Mouse (Mus musculus): ENCODE measurements around the gene Skap2. TPM values are rescaled to one million over a fixed set of nuclear protein-coding genes. Genes with fewer than 3 reads are reported as not detected.

Gene Skap2
- polyA plus RNA-seq, 1 experiment from 2014 or later = 22.4 TPM

DNA sequence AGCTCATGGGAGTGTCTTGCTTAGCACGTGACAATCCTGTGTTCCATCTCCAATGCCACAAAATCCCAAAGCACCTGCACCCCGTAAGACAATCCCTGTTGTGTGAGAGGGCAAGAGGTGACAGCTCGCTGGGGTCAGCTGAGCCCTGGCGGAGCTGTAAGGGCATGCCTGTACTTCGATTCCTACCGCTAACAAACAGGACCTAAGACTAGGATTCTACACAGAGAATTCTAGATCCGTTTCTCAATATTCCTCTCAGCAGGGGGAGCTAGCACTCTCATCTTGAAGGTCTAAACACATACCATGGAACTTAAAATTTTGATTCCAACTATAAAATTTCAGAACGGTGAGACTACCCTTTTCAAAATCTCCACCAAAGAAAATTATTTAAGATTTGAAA, 9.7 kb downstream of the Skap2 start:
- H3K9me3 ChIP-seq (replicated peaks) = no peaks in the 10 kb centered on the region
- H3K36me3 ChIP-seq = no peaks in the 10 kb centered on the region
- DNase-seq (no peak), ATAC-seq (ENCODE audit: low read depth) (no peak)
- no peak overlapping the region for H3K4me2 ChIP-seq
- H3K27me3 ChIP-seq = peaks cover 38% of the 10 kb centered on the region
- H3K4me3 ChIP-seq (replicated peaks) = no peak overlapping the region
- H3K4me1 ChIP-seq (replicated peaks) = peaks cover 7% of the 10 kb centered on the region
- H3K27ac ChIP-seq = no peak overlapping the region
- H3K9ac ChIP-seq = no peak overlapping the region
- 58% methylated on average over 8 of the region's 8 CpGs for WGBS (ENCODE audit: insufficient replicate concordance)

GRCm38 (mm10) chr6:51999157-51999478, 13.2 kb downstream of the Skap2 start:
- Histone ChIP-seq H3K27ac (no peak overlapping the region), H3K4me2 (no peak overlapping the region), H3K9ac (no peak overlapping the region), H3K4me1 (replicated peaks) (no peaks in the 10 kb centered on the region), H3K9me3 (replicated peaks) (no peaks in the 10 kb centered on the region), H3K27me3 (peaks cover 6% of the 10 kb centered on the region), H3K4me3 (replicated peaks) (no peak overlapping the region), H3K36me3 (no peaks in the 10 kb centered on the region)
- no peak for ATAC-seq (ENCODE audit: low read depth)
- WGBS (ENCODE audit: insufficient replicate concordance) = 74% methylated on average over 4 of the region's 4 CpGs
- no peak for DNase-seq

GRCm38 (mm10) chr6:51998409-51999156, 13.8 kb downstream of the Skap2 start:
- 54% methylated on average over 7 of the region's 7 CpGs for WGBS (ENCODE audit: insufficient replicate concordance)
- ATAC-seq (ENCODE audit: low read depth) = no peak
- no peak for DNase-seq
- Histone ChIP-seq H3K4me1 (replicated peaks) (no peaks in the 10 kb centered on the region), H3K9ac (no peak overlapping the region), H3K36me3 (no peaks in the 10 kb centered on the region), H3K27me3 (peaks cover 2% of the 10 kb centered on the region; the same call in 1 of the 2 replicates), H3K4me2 (no peak overlapping the region), H3K4me3 (replicated peaks) (no peak overlapping the region), H3K9me3 (replicated peaks) (no peaks in the 10 kb centered on the region), H3K27ac (no peak overlapping the region)

GRCm38 (mm10) chr6:51987999-51988398, 24.4 kb downstream of the Skap2 start:
- Histone ChIP-seq H3K4me2 (no peak overlapping the region), H3K27ac (no peak overlapping the region), H3K4me3 (replicated peaks) (no peak overlapping the region), H3K9ac (no peak overlapping the region), H3K27me3 (no peaks in the 10 kb centered on the region), H3K4me1 (replicated peaks) (no peaks in the 10 kb centered on the region), H3K9me3 (replicated peaks) (no peaks in the 10 kb centered on the region), H3K36me3 (no peaks in the 10 kb centered on the region)
- ATAC-seq (ENCODE audit: low read depth) (no peak), DNase-seq (no peak)
- WGBS (ENCODE audit: insufficient replicate concordance) = 68% methylated on average over 2 of the region's 2 CpGs

DNA sequence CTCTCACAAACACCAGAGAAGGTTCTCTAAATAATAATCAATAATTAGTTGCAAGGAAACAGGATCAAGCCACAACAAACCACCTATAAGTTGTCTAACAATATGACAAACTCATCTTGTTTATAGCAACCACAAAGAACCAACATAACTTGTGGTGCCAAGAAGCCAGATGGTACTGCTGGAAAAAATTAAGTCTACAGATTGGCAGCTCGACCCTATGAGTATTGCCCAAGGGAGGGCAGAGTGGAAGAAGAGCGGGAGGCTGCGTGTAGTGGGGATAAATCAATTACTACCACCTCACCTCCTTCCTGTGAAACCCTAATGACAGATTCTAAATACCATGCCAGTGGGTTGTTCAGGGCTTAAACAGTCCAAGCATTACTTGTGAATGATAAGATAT, 34.7 kb downstream of the Skap2 start:
- ATAC-seq (ENCODE audit: low read depth) = no peak
- Histone ChIP-seq H3K4me3 (replicated peaks) (no peak overlapping the region), H3K27ac (no peak overlapping the region), H3K27me3 (no peaks in the 10 kb centered on the region), H3K36me3 (no peaks in the 10 kb centered on the region), H3K4me2 (no peak overlapping the region), H3K4me1 (replicated peaks) (no peaks in the 10 kb centered on the region), H3K9me3 (replicated peaks) (no peaks in the 10 kb centered on the region), H3K9ac (no peak overlapping the region)
- no peak for DNase-seq
- 64% methylated on average over 3 of the region's 3 CpGs for WGBS (ENCODE audit: insufficient replicate concordance)

DNA sequence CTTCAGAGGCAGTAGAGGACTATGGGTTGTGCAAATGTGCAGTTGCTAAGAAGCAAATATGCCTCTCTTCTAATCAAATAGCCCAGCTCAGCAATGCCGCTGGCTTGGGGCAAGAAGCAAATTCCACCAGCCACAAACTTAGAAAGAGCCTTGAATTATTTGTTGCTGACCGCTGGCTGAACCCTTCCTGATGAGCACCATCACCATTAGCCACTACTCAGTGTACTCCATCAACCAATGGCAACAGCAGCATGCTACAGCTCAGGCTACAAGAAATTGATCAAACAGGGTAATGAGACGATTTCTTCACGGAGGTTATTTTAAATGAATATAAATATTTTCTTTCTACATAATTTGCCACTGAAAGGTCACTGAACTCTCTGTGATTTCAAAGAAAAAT, 36.6 kb downstream of the Skap2 start:
- H3K36me3 ChIP-seq = no peaks in the 10 kb centered on the region
- no peak overlapping the region for H3K27ac ChIP-seq
- H3K27me3 ChIP-seq = no peaks in the 10 kb centered on the region
- WGBS (ENCODE audit: insufficient replicate concordance) = 69% methylated on average over 4 of the region's 4 CpGs
- H3K4me3 ChIP-seq (replicated peaks) = no peak overlapping the region
- H3K4me2 ChIP-seq = no peak overlapping the region
- H3K4me1 ChIP-seq (replicated peaks) = no peaks in the 10 kb centered on the region
- ATAC-seq (ENCODE audit: low read depth) (no peak), DNase-seq (no peak)
- no peak overlapping the region for H3K9ac ChIP-seq
- no peaks in the 10 kb centered on the region for H3K9me3 ChIP-seq (replicated peaks)

GRCm38 (mm10) chr6:51958992-51959391, 53.4 kb downstream of the Skap2 start:
- ATAC-seq (ENCODE audit: low read depth) = no peak

DNA sequence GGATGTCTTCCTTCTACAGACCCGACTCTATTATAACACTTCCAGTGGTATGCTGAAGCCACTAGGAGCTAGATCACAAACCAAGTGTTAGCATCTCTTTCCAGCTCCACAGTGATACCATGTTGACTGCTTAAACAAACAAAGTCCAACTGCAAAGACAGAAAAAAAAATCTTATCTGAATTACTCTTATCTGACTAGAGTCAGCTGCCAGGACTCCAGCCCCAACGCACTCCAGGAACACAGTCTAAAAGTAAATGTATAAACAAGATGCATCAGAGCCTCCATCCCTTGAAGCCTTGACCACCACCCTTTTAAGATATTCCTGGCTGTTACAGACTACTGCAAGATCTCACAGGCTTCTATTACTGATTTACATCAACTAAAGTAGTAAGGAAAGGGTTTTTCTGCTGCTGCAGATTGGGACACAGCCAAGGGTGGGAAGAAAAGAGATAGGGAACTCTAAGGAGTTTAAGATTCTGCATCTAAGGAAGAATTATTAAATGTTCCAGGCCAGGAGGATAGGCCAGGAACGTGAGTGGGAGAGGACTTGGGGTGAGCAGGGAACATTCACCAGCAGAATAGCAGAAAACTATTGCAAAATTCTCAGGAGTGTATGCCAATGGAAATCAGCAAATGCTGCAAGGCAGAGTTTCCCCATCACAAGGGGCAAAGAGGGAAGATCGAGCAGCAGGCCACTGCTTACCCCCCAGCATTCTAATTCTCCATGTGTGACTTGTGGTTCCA, 56.1 kb downstream of the Skap2 start:
- no peaks in the 10 kb centered on the region for H3K27me3 ChIP-seq
- H3K9ac ChIP-seq = no peak overlapping the region
- 37% methylated on average over 4 of the region's 4 CpGs for WGBS (ENCODE audit: insufficient replicate concordance)
- H3K36me3 ChIP-seq = no peaks in the 10 kb centered on the region
- peaks cover 7% of the 10 kb centered on the region; the same call in 1 of the 2 replicates for H3K4me1 ChIP-seq (replicated peaks)
- H3K27ac ChIP-seq = no peak overlapping the region
- DNase-seq (no peak), ATAC-seq (ENCODE audit: low read depth) (no peak)
- no peaks in the 10 kb centered on the region for H3K9me3 ChIP-seq (replicated peaks)
- H3K4me3 ChIP-seq (replicated peaks) = no peak overlapping the region
- H3K4me2 ChIP-seq = no peak overlapping the region

More at GRCm38 (mm10) chr6:51958992-51959391, 53.4 kb downstream of the Skap2 start:
- no peaks in the 10 kb centered on the region for H3K36me3 ChIP-seq
- no peak for DNase-seq
- no peak overlapping the region for H3K4me2 ChIP-seq
- H3K4me3 ChIP-seq (replicated peaks) = no peak overlapping the region
- 21% methylated on average over 4 of the region's 4 CpGs for WGBS (ENCODE audit: insufficient replicate concordance)
- no peaks in the 10 kb centered on the region for H3K9me3 ChIP-seq (replicated peaks)
- H3K27ac ChIP-seq = no peak overlapping the region
- H3K4me1 ChIP-seq (replicated peaks) = peaks cover 7% of the 10 kb centered on the region; the same call in 1 of the 2 replicates
- no peaks in the 10 kb centered on the region for H3K27me3 ChIP-seq
- no peak overlapping the region for H3K9ac ChIP-seq

GRCm38 (mm10) chr6:51947661-51948060, 64.7 kb downstream of the Skap2 start:
- Histone ChIP-seq H3K36me3 (no peaks in the 10 kb centered on the region), H3K9ac (no peak overlapping the region), H3K9me3 (replicated peaks) (no peaks in the 10 kb centered on the region), H3K27ac (no peak overlapping the region), H3K4me1 (replicated peaks) (no peaks in the 10 kb centered on the region), H3K27me3 (no peaks in the 10 kb centered on the region), H3K4me2 (no peak overlapping the region), H3K4me3 (replicated peaks) (no peak overlapping the region)
- DNase-seq (no peak), ATAC-seq (ENCODE audit: low read depth) (no peak)

GRCm38 (mm10) chr6:51944916-51945315, 67.4 kb downstream of the Skap2 start:
- Histone ChIP-seq H3K4me1 (replicated peaks) (no peaks in the 10 kb centered on the region), H3K4me2 (no peak overlapping the region), H3K9ac (no peak overlapping the region), H3K4me3 (replicated peaks) (no peak overlapping the region), H3K9me3 (replicated peaks) (no peaks in the 10 kb centered on the region), H3K27me3 (no peaks in the 10 kb centered on the region), H3K36me3 (no peaks in the 10 kb centered on the region), H3K27ac (no peak overlapping the region)
- ATAC-seq (ENCODE audit: low read depth) (no peak), DNase-seq (no peak)
- WGBS (ENCODE audit: insufficient replicate concordance) = 63% methylated on average over 2 of the region's 2 CpGs

- H3K27ac ChIP-seq = no peak overlapping the region
- no peaks in the 10 kb centered on the region for H3K9me3 ChIP-seq (replicated peaks)
- H3K4me3 ChIP-seq (replicated peaks) = no peak overlapping the region
- H3K4me2 ChIP-seq = no peak overlapping the region
- no peaks in the 10 kb centered on the region for H3K4me1 ChIP-seq (replicated peaks)
- no peaks in the 10 kb centered on the region for H3K27me3 ChIP-seq
- no peak overlapping the region for H3K9ac ChIP-seq
- 30% methylated on average over 4 of the region's 4 CpGs for WGBS (ENCODE audit: insufficient replicate concordance)
- no peak for DNase-seq
- no peaks in the 10 kb centered on the region for H3K36me3 ChIP-seq
- ATAC-seq (ENCODE audit: low read depth) = no peak
Observed at GRCm38 (mm10) chr6:51933998-51934397, 78.4 kb downstream of the Skap2 start.
